Mouse (Mus musculus) NIH3T3 (cell line): Measurements from ENCODE around the gene Slc4a3.

Experiments
- DNase-seq: peaks from one replicate; pipeline ENCODE4 v3.0.0-alpha.2; 2012; ENCODE audit warnings: low read depth

The Slc4a3 gene

DNA sequence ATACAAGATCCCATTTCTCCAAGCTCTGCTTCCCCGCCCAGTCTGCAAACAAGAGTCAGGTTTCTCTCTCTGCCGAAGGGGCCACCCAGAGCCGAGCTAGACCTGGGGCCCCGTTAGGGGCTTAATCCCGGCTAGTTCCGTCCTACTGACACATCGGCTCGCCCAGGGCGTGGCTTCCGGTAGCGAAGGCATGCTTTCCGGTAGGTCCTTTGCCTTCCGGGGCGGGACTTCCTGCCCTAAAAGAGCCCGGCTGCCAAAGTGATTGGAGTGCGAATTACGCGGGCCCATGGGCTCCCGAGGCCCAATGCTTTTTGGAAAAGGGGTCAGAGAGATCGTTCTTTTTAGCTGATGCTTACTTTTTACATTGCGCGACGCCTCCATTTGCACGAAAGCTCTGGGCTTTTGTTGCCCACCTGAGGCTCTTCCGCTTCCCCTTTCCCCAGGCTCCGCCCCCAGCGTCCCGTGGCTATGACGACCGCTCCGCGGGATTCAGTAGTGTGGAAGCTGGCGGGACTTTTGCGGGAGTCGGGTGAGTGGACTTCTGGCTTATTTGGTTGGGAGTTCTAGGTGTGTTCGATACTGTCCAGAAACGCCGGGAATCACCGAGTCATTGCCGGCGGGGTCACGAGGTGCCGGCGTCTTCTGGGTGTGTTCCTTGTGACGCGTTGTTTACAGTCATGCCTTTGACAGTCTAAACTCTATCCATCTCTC, 24.6 kb upstream of the Slc4a3 start, which contains the start of gene Stk11ip:
Gene Stk11ip (plus strand): TSS at position 209 of the 711 bp plus-strand sequence.
- peak; percentile 99 for DNase-seq

GRCm38 (mm10) chr1:75524679-75525078, 21.4 kb upstream of the Slc4a3 start:
- no peak for DNase-seq

GRCm38 (mm10) chr1:75530546-75530945, 15.5 kb upstream of the Slc4a3 start:
- DNase-seq = peak; percentile 47

GRCm38 (mm10) chr1:75532280-75533172, 13.5 kb upstream of the Slc4a3 start:
- no peak for DNase-seq

- no peak for DNase-seq
Measured at GRCm38 (mm10) chr1:75533325-75534252, 12.5 kb upstream of the Slc4a3 start.

DNA sequence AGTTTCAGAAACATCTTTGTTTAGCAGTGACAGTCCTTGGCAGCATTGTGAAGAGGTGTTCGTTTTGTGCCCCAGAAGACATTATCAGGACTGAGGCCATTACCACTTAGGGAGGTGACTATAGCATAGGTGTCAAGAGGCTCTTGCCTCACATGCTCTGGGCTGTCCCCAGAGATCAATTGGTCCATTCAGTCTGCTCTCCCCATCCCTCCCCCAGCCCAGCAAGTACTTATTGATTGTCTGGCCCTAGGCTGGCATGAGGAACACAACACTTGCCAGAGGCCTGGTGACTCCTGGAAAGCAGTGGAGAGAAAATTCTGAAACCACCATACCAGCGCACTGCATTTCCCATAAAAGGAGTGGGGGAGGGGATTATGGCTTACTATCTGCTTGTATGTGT, 8.5 kb upstream of the Slc4a3 start:
- no peak for DNase-seq

DNA sequence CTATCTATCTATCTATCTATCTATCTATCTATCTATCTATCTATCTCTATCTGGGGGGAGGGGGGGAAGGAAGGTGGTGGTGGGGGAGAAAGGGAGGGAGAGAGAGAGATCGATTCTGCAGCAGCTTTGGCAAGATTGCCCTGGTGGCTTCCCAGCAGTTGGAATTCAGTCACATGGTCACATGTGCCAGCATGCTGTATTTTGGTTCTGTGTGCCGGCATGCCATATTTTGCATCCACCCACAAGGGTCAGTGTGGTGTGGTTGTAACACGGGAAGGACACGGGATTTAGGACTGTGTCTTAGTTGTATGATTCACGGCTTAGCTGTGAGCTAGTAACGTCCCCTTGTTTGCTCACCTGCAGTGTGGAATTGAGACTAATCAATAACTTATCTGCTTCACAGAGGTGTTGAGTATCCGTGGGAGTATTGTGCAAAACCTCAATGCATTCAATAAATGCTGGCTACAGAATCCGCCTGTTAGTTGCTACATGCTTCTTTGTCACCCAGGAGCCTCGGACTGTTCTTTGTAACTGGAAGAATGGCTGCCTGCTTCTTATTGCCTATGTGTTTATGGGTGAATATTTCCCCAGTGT, 7.4 kb upstream of the Slc4a3 start:
- DNase-seq = no peak

DNA sequence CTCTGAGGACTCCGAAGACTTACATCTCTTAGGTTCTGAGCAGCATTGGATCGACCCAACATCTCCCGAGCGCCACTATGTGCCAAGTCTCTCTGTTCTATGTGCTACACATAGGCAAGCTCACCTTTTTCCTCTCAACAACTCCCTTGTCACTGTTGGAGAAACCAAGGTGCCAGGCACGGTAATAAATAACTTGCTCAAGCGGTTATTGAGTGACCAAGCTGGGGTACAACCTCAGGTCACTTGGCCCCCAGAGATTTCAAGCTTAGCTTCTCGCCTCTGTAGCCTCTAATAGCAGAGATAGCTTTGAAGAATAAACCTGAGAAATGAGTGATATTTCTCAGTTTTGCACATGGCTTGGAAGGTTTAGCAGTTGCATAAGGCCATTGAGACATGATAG, 4.6 kb upstream of the Slc4a3 start:
- no peak for DNase-seq

- no peak for DNase-seq
Measured at GRCm38 (mm10) chr1:75544351-75544750, 1.7 kb upstream of the Slc4a3 start.

GRCm38 (mm10) chr1:75547351-75547750, 1.3 kb downstream of the Slc4a3 start:
- DNase-seq = no peak

DNA sequence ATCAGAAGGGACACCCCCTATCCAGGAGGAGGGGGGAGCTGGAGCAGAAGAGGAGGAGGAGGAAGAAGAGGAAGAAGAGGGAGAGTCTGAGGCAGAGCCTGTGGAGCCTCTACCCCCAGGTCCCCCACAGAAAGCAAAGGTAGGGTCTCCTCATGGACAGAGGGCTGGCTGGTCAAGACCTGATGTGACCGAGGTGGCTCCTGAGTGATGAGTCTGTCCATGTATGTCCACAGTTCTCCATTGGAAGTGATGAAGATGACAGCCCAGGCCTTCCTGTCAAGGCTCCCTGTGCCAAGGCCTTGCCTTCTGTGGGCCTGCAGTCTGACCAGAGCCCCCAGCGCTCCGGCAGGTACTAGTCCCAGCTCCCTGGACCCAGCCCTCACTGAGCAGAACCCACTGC, 2.0 kb downstream of the Slc4a3 start:
- no peak for DNase-seq

DNA sequence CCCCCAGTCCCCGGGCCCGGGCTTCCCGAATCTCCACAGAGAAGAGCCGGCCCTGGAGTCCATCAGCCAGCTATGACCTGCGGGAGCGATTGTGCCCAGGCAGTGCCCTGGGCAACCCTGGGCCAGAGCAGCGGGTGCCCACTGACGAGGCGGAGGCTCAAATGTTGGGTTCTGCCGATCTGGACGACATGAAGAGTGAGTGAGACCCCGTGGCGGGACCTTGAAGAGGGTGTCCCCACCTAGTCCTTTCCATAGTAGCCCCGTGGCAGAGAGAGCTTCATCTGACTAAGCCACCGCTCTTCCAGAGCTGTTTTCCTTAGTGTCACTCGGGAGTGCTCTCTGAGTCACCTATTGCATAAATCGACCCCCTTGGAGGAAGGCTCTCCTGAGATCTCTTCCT, 2.8 kb downstream of the Slc4a3 start:
- DNase-seq = no peak

DNA sequence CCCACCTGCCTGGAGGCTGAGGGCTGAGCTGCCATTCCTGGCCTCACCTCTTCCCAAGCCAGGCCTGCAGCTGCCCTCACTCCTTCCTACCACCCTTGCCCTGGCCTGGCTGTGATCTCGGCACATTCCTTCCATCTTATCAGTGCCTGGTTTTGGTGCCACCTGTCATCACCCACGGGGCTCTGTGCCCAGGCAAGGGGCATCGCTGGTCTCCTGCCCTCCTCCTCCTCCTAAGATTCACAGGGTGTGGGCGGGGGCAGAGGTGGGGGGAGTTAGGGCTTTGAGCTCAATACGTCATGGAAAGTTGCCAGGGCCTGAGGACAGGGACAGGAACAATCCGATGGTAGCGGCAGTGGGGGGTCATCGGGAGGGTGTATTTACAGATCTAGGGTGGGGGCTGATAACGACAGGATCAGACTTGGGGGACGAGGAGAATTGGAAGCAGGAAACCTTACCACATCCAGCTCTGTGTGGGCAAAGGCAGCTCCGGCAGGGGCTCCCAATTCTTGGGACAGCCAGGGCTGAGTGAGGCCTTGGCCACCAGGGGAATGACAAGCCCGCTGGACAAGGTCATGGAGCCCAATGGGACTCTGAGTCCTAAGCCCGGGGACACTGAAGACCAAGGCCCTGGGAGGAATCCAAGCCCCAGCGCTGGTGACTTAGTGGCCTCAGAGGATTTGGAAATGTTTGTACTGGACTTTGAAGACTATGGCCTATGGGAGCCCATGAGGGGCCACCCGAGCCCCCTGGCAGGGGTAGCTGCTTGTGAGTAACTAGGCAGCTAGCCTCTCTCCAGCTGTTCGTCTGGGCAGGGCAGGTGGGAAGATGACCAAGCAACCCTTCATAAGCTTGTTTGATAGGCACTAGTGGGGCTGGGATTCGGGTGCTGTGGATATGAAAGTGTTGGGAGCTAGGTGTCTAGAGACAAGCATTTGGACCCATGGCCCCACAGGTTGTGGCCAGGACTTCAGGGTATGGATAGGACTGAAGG, 3.5 kb downstream of the Slc4a3 start:
- DNase-seq = no peak

GRCm38 (mm10) chr1:75550586-75550985, 4.5 kb downstream of the Slc4a3 start:
- no peak for DNase-seq

GRCm38 (mm10) chr1:75555680-75556079, 9.6 kb downstream of the Slc4a3 start:
- DNase-seq = no peak

DNA sequence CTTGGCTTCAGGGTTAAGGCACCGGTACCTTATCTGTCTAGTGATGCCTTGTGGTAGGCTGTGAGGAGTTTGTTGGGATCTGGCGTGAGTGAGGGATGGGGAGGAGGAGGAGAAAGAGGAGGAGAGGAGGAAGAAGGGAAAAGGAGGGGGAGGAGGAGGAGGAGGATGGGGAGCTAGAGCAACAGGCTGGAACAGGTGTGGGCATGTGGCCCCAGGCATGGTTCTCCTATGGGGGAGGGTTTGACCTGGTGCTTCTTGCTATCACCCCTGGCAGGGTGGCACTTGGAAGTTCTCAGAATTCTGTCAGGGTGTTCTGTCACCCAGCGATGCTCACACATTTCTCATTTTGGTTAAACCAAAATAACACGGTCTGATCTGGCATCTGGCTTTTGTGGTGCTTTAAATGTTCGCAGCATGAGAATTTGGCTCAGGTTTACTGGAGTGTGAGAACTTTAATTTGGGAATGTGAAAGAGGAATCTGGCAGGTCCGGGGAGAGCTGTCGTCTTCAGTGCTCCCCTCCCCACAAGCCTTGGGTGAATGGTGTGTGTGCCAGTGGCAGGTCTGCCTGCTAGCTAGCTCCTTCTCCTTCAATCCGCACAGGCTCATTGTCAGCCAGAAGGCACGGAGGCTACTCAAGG, 10.2 kb downstream of the Slc4a3 start:
- DNase-seq = no peak

- DNase-seq = no peak
Measured at GRCm38 (mm10) chr1:75557041-75557440, 11.0 kb downstream of the Slc4a3 start.

- DNase-seq = no peak
Measured at GRCm38 (mm10) chr1:75558388-75559178, 12.5 kb downstream of the Slc4a3 start.
